Mouse (Mus musculus): Measurements from ENCODE around the gene Rassf6.

Gene Rassf6

GRCm38 (mm10) chr5:90596155-90596554 is 44.3 kb downstream of the Rassf6 start:
- no peak for TF ChIP-seq GATA4 (IDR thresholded peaks at IDR 0.05; ENCODE audit: insufficient replicate concordance, low read length)

- no peak for TF ChIP-seq GATA4 (IDR thresholded peaks at IDR 0.05; ENCODE audit: insufficient replicate concordance, low read length)
Observed at GRCm38 (mm10) chr5:90594945-90595344, 45.5 kb downstream of the Rassf6 start.

GRCm38 (mm10) chr5:90591936-90592335 is 48.5 kb downstream of the Rassf6 start:
- TF ChIP-seq GATA4 (IDR thresholded peaks at IDR 0.05; ENCODE audit: insufficient replicate concordance, low read length) = no peak

- no peak for TF ChIP-seq GATA4 (IDR thresholded peaks at IDR 0.05; ENCODE audit: insufficient replicate concordance, low read length)
Observed at GRCm38 (mm10) chr5:90590676-90591075, 49.8 kb downstream of the Rassf6 start.

- TF ChIP-seq GATA4 (IDR thresholded peaks at IDR 0.05; ENCODE audit: insufficient replicate concordance, low read length) = no peak
Observed at GRCm38 (mm10) chr5:90588708-90589595, 51.5 kb downstream of the Rassf6 start.

- no peak for TF ChIP-seq GATA4 (IDR thresholded peaks at IDR 0.05; ENCODE audit: insufficient replicate concordance, low read length)
Observed at GRCm38 (mm10) chr5:90588104-90588503, 52.4 kb downstream of the Rassf6 start.

- TF ChIP-seq GATA4 (IDR thresholded peaks at IDR 0.05; ENCODE audit: insufficient replicate concordance, low read length) = no peak
Observed at GRCm38 (mm10) chr5:90586511-90586910, 53.9 kb downstream of the Rassf6 start.

- no peak for TF ChIP-seq GATA4 (IDR thresholded peaks at IDR 0.05; ENCODE audit: insufficient replicate concordance, low read length)
Observed at GRCm38 (mm10) chr5:90584799-90585198, 55.7 kb downstream of the Rassf6 start.

GRCm38 (mm10) chr5:90582179-90582578 is 58.3 kb downstream of the Rassf6 start:
- no peak for TF ChIP-seq GATA4 (IDR thresholded peaks at IDR 0.05; ENCODE audit: insufficient replicate concordance, low read length)

- TF ChIP-seq GATA4 (IDR thresholded peaks at IDR 0.05; ENCODE audit: insufficient replicate concordance, low read length) = no peak
Observed at GRCm38 (mm10) chr5:90579556-90579955, 60.9 kb downstream of the Rassf6 start.

- TF ChIP-seq GATA4 (IDR thresholded peaks at IDR 0.05; ENCODE audit: insufficient replicate concordance, low read length) = no peak
Observed at GRCm38 (mm10) chr5:90577751-90578150, 62.7 kb downstream of the Rassf6 start.

- no peak for TF ChIP-seq GATA4 (IDR thresholded peaks at IDR 0.05; ENCODE audit: insufficient replicate concordance, low read length)
Observed at GRCm38 (mm10) chr5:90571216-90571615, 69.2 kb downstream of the Rassf6 start.

- peak; percentile 16; the same call in 1 of the 2 replicates for TF ChIP-seq GATA4 (IDR thresholded peaks at IDR 0.05; ENCODE audit: insufficient replicate concordance, low read length)
Observed at GRCm38 (mm10) chr5:90568338-90568737, 72.1 kb downstream of the Rassf6 start.

GRCm38 (mm10) chr5:90567788-90568187 is 72.7 kb downstream of the Rassf6 start:
- no peak for TF ChIP-seq GATA4 (IDR thresholded peaks at IDR 0.05; ENCODE audit: insufficient replicate concordance, low read length)

GRCm38 (mm10) chr5:90565205-90565604 is 75.3 kb downstream of the Rassf6 start:
- no peak for TF ChIP-seq GATA4 (IDR thresholded peaks at IDR 0.05; ENCODE audit: insufficient replicate concordance, low read length)

GRCm38 (mm10) chr5:90564161-90564560 is 76.3 kb downstream of the Rassf6 start:
- no peak for TF ChIP-seq GATA4 (IDR thresholded peaks at IDR 0.05; ENCODE audit: insufficient replicate concordance, low read length)

GRCm38 (mm10) chr5:90562880-90563279 is 77.6 kb downstream of the Rassf6 start:
- TF ChIP-seq GATA4 (IDR thresholded peaks at IDR 0.05; ENCODE audit: insufficient replicate concordance, low read length) = no peak
